Mouse (Mus musculus) intestine, embryonic 14.5 days (tissue): ENCODE results near the gene Tmprss4. TPM values are rescaled to one million over a fixed set of nuclear protein-coding genes. Genes with fewer than 3 reads are reported as not detected.

Experiments used
- ATAC-seq: fragments of 200-750 bp; cut with Nextera tagmentation; replicated peaks from 2 replicates; pipeline ENCODE4 v1.8.0; 2017; ENCODE audit warnings: low read depth, moderate number of reproducible peaks, moderate TSS enrichment, moderate library complexity; ENCODE audit not compliant: low FRiP score, low TSS enrichment
- DNase-seq: peaks from one replicate; pipeline ENCODE4 v3.0.0-alpha.2; 2018; ENCODE audit warnings: low spot score
- H3K27ac ChIP-seq: fragments of 300-500 bp; sonication (generic); 2 replicates; pipeline ENCODE4 v1.5.1; 2014; ENCODE audit warnings: low read depth, mild to moderate bottlenecking, control low read depth
- H3K27me3 ChIP-seq: fragments of 300-500 bp; sonication (generic); replicated peaks from 2 replicates; pipeline ENCODE4 v1.6.1; 2014; ENCODE audit warnings: low read length, control low read depth; ENCODE audit not compliant: control insufficient read depth, insufficient read depth
- H3K36me3 ChIP-seq: fragments of 300-500 bp; sonication (generic); 2 replicates; pipeline ENCODE4 v1.6.1; 2014; ENCODE audit warnings: low read length, control low read depth; ENCODE audit not compliant: control insufficient read depth, insufficient read depth
- H3K4me1 ChIP-seq: fragments of 300-500 bp; sonication (generic); replicated peaks from 2 replicates; pipeline ENCODE4 v1.6.1; 2014; ENCODE audit warnings: low read length, control low read depth, mixed read lengths; ENCODE audit not compliant: control insufficient read depth, insufficient read depth
- H3K4me2 ChIP-seq: fragments of 300-500 bp; sonication (generic); 2 replicates; pipeline ENCODE4 v1.6.1; 2014; ENCODE audit warnings: low read length
- H3K4me3 ChIP-seq: fragments of 300-500 bp; sonication (generic); 2 replicates; pipeline ENCODE4 v1.5.1; 2014; ENCODE audit warnings: low read depth, low read length, control low read depth, mixed read lengths
- H3K9ac ChIP-seq: fragments of 300-500 bp; sonication (generic); 2 replicates; pipeline ENCODE4 v1.6.1; 2014; ENCODE audit warnings: mild to moderate bottlenecking, low read length
- H3K9me3 ChIP-seq: fragments of 300-500 bp; sonication (generic); 2 replicates; pipeline ENCODE4 v1.6.1; 2016; ENCODE audit warnings: low read length, control low read depth; ENCODE audit not compliant: control insufficient read depth
- WGBS: fragments of 180-500 bp; shearing (Covaris S2); extraction: QIAGEN DNeasy Blood & Tissue Kit; methylation state at CpG from one replicate; pipeline ENCODE4 v1.1.7; 2014; 5-methylcytosine and 5-hydroxymethylcytosine counted together
- polyA plus RNA-seq: library from polyadenylated mRNA; unstranded; fragments of >200 nt; fragmentation: Nextera tagmentation; extraction: Ambion mirVana; gene quantifications from 2 replicates; pipeline ENCODE4 v1.2.1, GENCODE M21; 2014

Tmprss4 gene
- 22.3 and 23.2 TPM in 2 replicates for polyA plus RNA-seq

- H3K9ac ChIP-seq, result no peak within 1 kb of the TSS
- peak; percentile 90 for ATAC-seq
- DNase-seq, result peak; percentile 58
- H3K9me3 ChIP-seq, result no peaks in the 10 kb centered on the region
- H3K4me2 ChIP-seq, result peak within 1 kb of the TSS; percentile 30
- H3K27me3 ChIP-seq, result no peaks in the 10 kb centered on the region
- no peaks in the 10 kb centered on the region for H3K36me3 ChIP-seq
- no peaks in the 10 kb centered on the region for H3K4me1 ChIP-seq
- 0 out of 2 replicates have a peak within 1 kb of the TSS, but pooled peaks have one; percentile 10 for H3K4me3 ChIP-seq
- H3K27ac ChIP-seq, result 0 out of 2 replicates have a peak within 1 kb of the TSS, but pooled peaks have one; percentile 23
- WGBS, result 65% methylated on average over 8 of the region's 8 CpGs
Measured at GRCm38 (mm10) chr9:45203797-45204410, at the start of gene Tmprss4. Tmprss4 (minus strand) TSS chr9:45204092.

DNA sequence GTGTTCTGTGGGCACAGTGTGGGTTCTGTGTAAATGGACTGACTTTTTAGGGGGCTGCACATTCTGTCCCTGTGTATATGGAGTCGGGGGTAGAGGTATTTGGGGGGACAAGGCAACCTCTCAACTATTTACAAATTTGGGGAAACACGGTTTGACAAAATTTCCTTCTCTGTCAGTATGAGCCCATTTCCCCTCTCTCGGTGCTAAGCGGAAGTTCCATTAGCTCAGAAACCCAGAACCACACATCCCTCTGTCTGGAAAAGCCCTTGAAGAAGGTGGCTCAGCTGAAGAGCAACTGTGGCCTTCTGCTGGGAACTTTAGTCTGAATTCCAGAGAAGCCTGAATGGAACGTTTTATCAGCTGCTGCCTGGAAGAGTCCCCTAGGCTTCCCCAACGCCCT, 48.5 kb upstream of the Tmprss4 start:
- 72% methylated on average over 6 of the region's 6 CpGs for WGBS

GRCm38 (mm10) chr9:45251990-45252389, 48.1 kb upstream of the Tmprss4 start:
- Histone ChIP-seq H3K27ac (no peak overlapping the region), H3K9ac (no peak overlapping the region), H3K9me3 (no peaks in the 10 kb centered on the region), H3K27me3 (no peaks in the 10 kb centered on the region), H3K4me2 (no peak overlapping the region), H3K4me1 (no peaks in the 10 kb centered on the region), H3K36me3 (no peaks in the 10 kb centered on the region), H3K4me3 (no peak overlapping the region)
- no peak for ATAC-seq
- DNase-seq, result no peak
- 66% methylated on average over 4 of the region's 4 CpGs for WGBS

More for the DNA sequence above, 48.5 kb upstream of the Tmprss4 start:
- no peaks in the 10 kb centered on the region for H3K9me3 ChIP-seq
- no peak overlapping the region for H3K4me3 ChIP-seq
- H3K4me2 ChIP-seq, result no peak overlapping the region
- H3K9ac ChIP-seq, result no peak overlapping the region
- H3K27me3 ChIP-seq, result no peaks in the 10 kb centered on the region
- H3K36me3 ChIP-seq, result no peaks in the 10 kb centered on the region
- no peak overlapping the region for H3K27ac ChIP-seq
- no peaks in the 10 kb centered on the region for H3K4me1 ChIP-seq
- ATAC-seq (no peak), DNase-seq (no peak)

GRCm38 (mm10) chr9:45251281-45251680, 47.4 kb upstream of the Tmprss4 start:
- 66% methylated on average over 3 of the region's 3 CpGs for WGBS
- H3K36me3 ChIP-seq, result no peaks in the 10 kb centered on the region
- no peaks in the 10 kb centered on the region for H3K9me3 ChIP-seq
- no peak overlapping the region for H3K9ac ChIP-seq
- H3K27ac ChIP-seq, result no peak overlapping the region
- no peak for DNase-seq
- H3K4me2 ChIP-seq, result no peak overlapping the region
- no peak for ATAC-seq
- no peaks in the 10 kb centered on the region for H3K27me3 ChIP-seq
- H3K4me3 ChIP-seq, result no peak overlapping the region
- H3K4me1 ChIP-seq, result no peaks in the 10 kb centered on the region

DNA sequence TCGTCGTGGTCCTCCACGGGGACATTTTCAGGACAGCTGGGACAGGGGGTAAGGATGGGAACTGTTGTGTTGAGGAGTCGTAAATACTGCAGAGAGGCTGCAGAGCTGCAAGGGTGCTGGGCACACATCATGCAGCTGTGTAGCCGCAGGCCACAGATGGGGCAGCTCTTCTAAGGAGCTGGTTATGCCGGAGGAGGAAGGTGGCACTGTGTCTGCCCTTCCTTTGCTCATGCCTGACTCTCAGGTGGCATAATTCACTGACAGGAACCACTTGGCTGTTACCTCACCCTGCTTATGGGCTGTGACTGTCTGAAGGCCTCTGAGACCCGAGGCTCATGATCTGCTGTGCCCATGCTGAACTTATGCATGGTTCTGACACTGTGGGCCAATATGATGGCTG, 46.4 kb upstream of the Tmprss4 start:
- no peak overlapping the region for H3K4me3 ChIP-seq
- no peak overlapping the region for H3K4me2 ChIP-seq
- no peaks in the 10 kb centered on the region for H3K9me3 ChIP-seq
- ATAC-seq (no peak), DNase-seq (no peak)
- H3K36me3 ChIP-seq, result no peaks in the 10 kb centered on the region
- 85% methylated on average over 7 of the region's 7 CpGs for WGBS
- no peak overlapping the region for H3K9ac ChIP-seq
- no peak overlapping the region for H3K27ac ChIP-seq
- no peaks in the 10 kb centered on the region for H3K4me1 ChIP-seq
- H3K27me3 ChIP-seq, result no peaks in the 10 kb centered on the region

GRCm38 (mm10) chr9:45247536-45247935, 43.6 kb upstream of the Tmprss4 start:
- WGBS, result 61% methylated on average over 2 of the region's 2 CpGs
- H3K9me3 ChIP-seq, result no peaks in the 10 kb centered on the region
- no peak overlapping the region for H3K27ac ChIP-seq
- H3K9ac ChIP-seq, result no peak overlapping the region
- H3K4me3 ChIP-seq, result no peak overlapping the region
- no peak for ATAC-seq
- H3K36me3 ChIP-seq, result no peaks in the 10 kb centered on the region
- no peaks in the 10 kb centered on the region for H3K27me3 ChIP-seq
- DNase-seq, result no peak
- H3K4me2 ChIP-seq, result no peak overlapping the region
- no peaks in the 10 kb centered on the region for H3K4me1 ChIP-seq

DNA sequence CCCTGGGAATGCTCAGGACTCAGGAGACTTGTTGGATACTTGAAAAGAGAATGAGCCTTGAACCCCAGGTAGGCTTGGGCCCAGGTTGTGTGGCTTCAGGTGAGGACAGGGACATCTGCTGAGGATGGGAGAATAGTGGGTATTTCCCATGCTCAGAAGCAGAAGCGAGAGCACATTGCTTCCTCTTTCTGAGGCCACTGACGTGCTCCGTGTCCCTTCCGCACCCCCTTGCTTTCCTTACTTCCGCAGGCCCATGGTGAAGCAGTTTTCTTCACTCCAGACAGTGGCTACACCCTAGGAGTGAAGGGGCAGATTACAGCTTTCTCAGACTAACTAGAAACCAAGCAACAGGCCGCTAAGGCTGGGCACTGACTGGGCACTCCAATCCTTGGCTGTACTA, 42.2 kb upstream of the Tmprss4 start:
- Histone ChIP-seq H3K27ac (no peak overlapping the region), H3K36me3 (no peaks in the 10 kb centered on the region), H3K4me3 (no peak overlapping the region), H3K27me3 (no peaks in the 10 kb centered on the region), H3K4me2 (no peak overlapping the region), H3K9ac (no peak overlapping the region), H3K4me1 (no peaks in the 10 kb centered on the region), H3K9me3 (no peaks in the 10 kb centered on the region)
- WGBS, result 90% methylated on average over 6 of the region's 6 CpGs
- DNase-seq (no peak), ATAC-seq (no peak)

GRCm38 (mm10) chr9:45245432-45245831, 41.5 kb upstream of the Tmprss4 start:
- no peak for DNase-seq

DNA sequence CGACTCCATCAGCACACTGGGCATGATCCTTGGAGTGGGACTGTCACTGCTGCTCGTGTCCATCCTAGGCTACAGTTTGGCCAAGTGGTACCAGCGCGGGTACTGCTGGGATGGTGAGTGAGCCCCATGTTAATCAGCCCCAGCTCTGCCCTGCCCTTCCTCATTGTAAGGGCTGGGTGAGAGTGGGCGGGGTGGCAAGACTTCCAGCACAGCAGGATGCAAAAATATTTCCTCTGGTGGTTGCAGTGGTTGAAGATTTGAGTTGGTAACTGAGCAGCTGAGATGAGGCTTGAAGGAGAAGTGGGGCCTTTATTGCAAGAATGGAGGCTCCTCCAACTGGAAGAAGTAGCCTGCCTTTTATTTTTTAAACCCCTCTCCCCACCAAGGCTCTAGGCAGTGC, 37.5 kb upstream of the Tmprss4 start:
- H3K9me3 ChIP-seq, result no peaks in the 10 kb centered on the region
- DNase-seq, result no peak
- no peak overlapping the region for H3K4me3 ChIP-seq
- H3K9ac ChIP-seq, result no peak overlapping the region
- 73% methylated on average over 5 of the region's 5 CpGs for WGBS
- no peak overlapping the region for H3K4me2 ChIP-seq
- H3K27me3 ChIP-seq, result no peaks in the 10 kb centered on the region
- H3K36me3 ChIP-seq, result no peaks in the 10 kb centered on the region
- no peaks in the 10 kb centered on the region for H3K4me1 ChIP-seq
- ATAC-seq, result no peak
- H3K27ac ChIP-seq, result no peak overlapping the region

More at GRCm38 (mm10) chr9:45245432-45245831, 41.5 kb upstream of the Tmprss4 start:
- Histone ChIP-seq H3K4me3 (no peak overlapping the region), H3K36me3 (no peaks in the 10 kb centered on the region), H3K9me3 (no peaks in the 10 kb centered on the region), H3K9ac (no peak overlapping the region), H3K4me1 (no peaks in the 10 kb centered on the region), H3K27ac (no peak overlapping the region), H3K4me2 (no peak overlapping the region), H3K27me3 (no peaks in the 10 kb centered on the region)
- ATAC-seq, result no peak
- 82% methylated on average over 1 of the region's 1 CpGs for WGBS
